Mouse (Mus musculus) right cerebral cortex, adult 18-20 months (tissue): ENCODE data around the gene Upk3bl.
"Not testable (repeated sequence)": the region's sequence is repeated elsewhere in the genome, so short reads cannot be mapped to it uniquely, and the experiment has no call there.

Experiments
- DNase-seq: peaks from one replicate; pipeline ENCODE4 v3.0.0; 2022; ENCODE audit warnings: mixed read lengths

The Upk3bl gene

DNA sequence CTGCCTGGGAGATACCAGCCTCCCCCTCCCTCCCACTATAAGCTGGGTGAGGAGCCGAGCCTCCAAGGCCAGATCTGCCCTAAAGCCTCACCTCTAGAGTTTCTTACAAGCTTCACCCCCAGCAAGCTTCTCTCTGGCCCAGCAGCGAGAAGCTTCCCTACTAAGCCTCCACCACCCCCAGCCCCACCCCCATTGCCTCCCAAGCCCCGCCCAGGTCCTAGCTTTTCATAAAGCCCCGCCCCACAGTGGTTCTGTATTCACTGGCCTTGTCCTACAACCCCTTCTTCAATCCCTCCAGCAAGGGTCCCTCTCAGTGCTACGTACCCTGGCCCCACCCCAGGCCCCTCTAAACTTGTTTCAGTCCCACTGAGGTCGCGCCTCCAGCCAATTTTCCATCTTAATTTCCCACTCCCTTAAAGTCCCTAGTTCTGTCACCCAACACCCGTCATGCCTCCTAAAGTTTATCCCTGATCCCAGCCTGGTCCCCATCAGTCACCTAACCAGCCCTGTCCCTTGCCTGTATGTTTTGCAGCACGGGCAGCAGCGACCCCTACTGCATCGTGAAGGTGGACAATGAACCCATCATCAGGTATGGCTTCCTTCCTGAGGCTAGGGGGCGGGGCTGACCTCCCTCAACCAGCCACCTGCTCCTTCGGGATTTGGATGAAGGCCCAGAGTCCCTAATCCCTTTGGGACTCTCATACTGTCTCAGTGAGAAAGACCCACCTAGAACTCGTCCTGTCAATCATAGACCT is 34.7 kb downstream of the Upk3bl start:
- no peak for DNase-seq

GRCm38 (mm10) chr5:136091927-136092326 is 37.6 kb downstream of the Upk3bl start:
- no peak for DNase-seq

DNA sequence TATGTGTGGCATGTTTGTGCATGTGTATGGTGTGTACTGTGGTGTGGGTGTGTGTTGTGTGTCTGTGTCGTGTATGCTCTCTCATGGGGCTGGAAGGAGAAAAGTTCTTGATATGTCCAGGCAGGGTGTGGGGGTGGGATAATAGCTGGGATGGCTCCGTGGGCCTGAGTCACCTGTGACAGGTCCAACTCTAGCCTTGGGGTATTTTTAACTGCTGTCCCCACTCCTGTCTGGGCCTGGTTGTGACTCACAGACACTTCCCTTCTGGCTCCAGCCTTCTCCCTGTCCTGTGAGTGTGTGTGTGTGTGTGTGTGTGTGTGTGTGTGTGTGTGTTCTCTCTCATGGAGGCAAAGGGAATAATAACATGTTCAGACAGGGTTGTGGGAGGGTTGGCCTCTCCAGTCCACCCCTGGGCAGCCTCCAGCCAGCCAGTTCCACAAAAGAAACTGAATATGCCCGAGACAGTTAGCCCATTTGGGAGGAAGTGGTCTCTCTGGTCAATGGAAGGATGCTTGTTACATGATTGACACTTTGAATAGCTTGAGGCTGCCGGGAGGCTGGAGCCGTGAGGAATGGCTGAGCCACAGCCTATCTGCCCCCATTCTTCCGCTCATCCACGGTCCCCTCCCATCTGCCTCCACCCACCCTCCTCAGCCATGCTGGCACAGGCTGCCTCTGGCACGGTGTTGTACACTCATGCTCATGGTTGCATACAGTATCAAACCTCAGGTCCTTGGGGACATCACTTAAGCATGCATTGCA is 40.1 kb downstream of the Upk3bl start:
- peak; percentile 44 for DNase-seq

GRCm38 (mm10) chr5:136095089-136095488 is 40.8 kb downstream of the Upk3bl start:
- no peak for DNase-seq

DNA sequence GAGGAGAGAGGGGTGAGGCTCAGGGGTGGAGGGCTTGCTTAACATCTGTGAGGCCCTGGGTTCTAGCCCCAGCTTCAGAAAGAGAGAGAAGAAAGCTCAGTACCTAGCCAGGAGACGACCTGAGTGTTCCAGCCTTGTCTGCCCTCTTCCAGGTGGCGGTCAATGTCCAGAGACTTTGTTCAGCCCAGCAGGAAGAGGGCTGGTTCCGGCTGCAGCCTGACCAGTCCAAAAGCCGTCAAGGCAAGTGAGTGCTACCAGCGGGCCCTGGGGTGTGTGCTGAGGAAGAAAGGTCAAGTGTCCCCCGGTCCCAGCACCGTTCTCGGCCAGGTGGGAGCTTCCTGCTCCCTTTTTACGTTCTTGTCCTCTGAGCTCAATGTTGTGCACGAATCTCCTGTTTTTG is 44.2 kb downstream of the Upk3bl start:
- DNase-seq = no peak

GRCm38 (mm10) chr5:136102099-136102820 is 48.0 kb downstream of the Upk3bl start:
- peak; percentile 76 for DNase-seq

DNA sequence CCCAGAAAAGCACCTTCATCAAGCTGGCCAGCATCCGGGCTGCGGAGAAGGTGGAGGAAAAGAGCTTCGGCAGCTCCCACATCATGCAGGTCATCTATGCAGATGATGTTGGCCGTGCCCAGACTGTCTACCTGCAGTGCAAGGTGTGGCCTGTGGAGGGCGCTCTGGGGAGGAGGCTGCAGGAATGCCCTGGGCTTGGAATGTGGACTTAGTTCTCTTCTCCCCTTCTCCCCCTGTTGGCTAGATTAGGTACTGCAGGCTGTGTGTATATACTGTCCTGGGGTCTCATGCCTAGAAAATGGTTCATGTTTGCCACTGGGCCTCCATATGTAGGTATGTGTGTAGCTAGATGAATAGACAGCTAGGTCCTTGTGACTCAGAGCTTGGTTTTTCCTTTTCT is 50.2 kb downstream of the Upk3bl start:
- DNase-seq = no peak

DNA sequence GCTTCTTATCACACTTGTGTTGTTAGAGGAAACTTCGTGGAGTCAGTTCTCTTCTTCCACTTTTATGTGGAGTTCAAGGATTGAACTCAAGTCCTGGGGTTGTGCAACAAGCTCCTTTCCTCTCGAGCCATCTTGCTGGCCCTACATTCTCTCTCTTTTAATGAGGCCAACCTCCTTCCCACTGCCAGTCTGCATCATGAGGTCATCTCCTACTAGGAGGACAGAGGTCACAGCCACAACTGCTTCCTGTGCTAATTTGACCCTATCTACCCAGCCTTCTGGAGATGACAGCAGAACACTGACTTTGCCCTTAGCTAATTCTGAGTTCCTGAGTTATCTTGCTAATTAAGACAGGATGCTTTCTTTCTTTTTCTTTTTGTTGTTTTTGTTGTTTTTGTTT is 54.2 kb downstream of the Upk3bl start:
- no peak for DNase-seq

- no peak for DNase-seq
These were observed 54.8 kb downstream of the Upk3bl start for GRCm38 (mm10) chr5:136109042-136109441.

GRCm38 (mm10) chr5:136113546-136113945 is 59.3 kb downstream of the Upk3bl start:
- not testable (repeated sequence) for DNase-seq
